ENCODE assay signal across 12 mouse cellular contexts in genomic region chr9:51927680-51928079, GRCm38 (mm10). TPM values are rescaled to one million over a fixed set of nuclear protein-coding genes. Genes with fewer than 3 reads are reported as not detected.
A peak's percentile ranks its signal among the peaks of the same experiment; 100 is the strongest.
DNase-seq lines count a peak whose midpoint lies in the region; ATAC-seq and TF ChIP-seq lines count a peak whose summit lies in the region.
"Had no signal": no experiment of that assay in that cellular context is flagged by ENCODE, and none has a peak within 500 bp of the region (broad histone marks: within the 10 kb centered on the region; RNA-seq: fewer than 3 reads in every experiment).

No protein-coding gene starts in this region.

- H3K27me3 ChIP-seq in liver, embryonic 11.5 days (replicated peaks; ENCODE audit: control insufficient read depth, insufficient read depth, low read length), result no peaks in the 10 kb centered on the region
- no peaks in the 10 kb centered on the region for H3K27me3 ChIP-seq in embryonic facial prominence, embryonic 13.5 days
- H3K27me3 ChIP-seq in limb, embryonic 12.5 days, result no peaks in the 10 kb centered on the region
- H3K27me3 ChIP-seq: forebrain, embryonic 13.5 days had no signal

- DNase-seq in gastrocnemius, adult 2 months, result no peak
- no peak for DNase-seq in gastrocnemius, postnatal 10 days
- DNase-seq in liver, embryonic 11.5 days (ENCODE audit: low spot score), result no peak
- DNase-seq in liver, result no peak
- no peak for DNase-seq in cerebellum, adult 9-10 months
- no peak for DNase-seq in adrenal gland, adult (ENCODE audit: inconsistent age in 2 of 2, low spot score in 1 of 2)
- DNase-seq: cerebellum, adult 11-12 months; lung, adult 2 months had no signal

- no peak for TF ChIP-seq CTCF in gastrocnemius, adult 2 months (IDR thresholded peaks at IDR 0.05)

- H3K4me2 ChIP-seq in liver, embryonic 11.5 days, result peak overlapping the region; percentile 9; the same call in 1 of the 2 replicates
- H3K4me2 ChIP-seq in embryonic facial prominence, embryonic 13.5 days, result peak overlapping the region; percentile 52
- peak overlapping the region; percentile 50 for H3K4me2 ChIP-seq in limb, embryonic 12.5 days
- H3K4me2 ChIP-seq: forebrain, embryonic 13.5 days had no signal

- no peak overlapping the region for H3K4me3 ChIP-seq in gastrocnemius, adult 2 months
- H3K4me3 ChIP-seq in liver, embryonic 11.5 days (ENCODE audit: low read depth, low read length), result no peak overlapping the region
- no peak overlapping the region for H3K4me3 ChIP-seq in embryonic facial prominence, embryonic 13.5 days
- H3K4me3 ChIP-seq in limb, embryonic 12.5 days (replicated peaks), result peak overlapping the region; percentile 15
- H3K4me3 ChIP-seq: forebrain, embryonic 13.5 days; myocyte had no signal

- intact Hi-C loops in gastrocnemius, adult 2 months (cut with DNase I), result no loop called here

- no peaks in the 10 kb centered on the region for H3K36me3 ChIP-seq in liver, embryonic 11.5 days (ENCODE audit: control insufficient read depth, insufficient read depth, low read length)
- H3K36me3 ChIP-seq in embryonic facial prominence, embryonic 13.5 days, result no peaks in the 10 kb centered on the region
- H3K36me3 ChIP-seq in limb, embryonic 12.5 days, result no peaks in the 10 kb centered on the region

- H3K9ac ChIP-seq in liver, embryonic 11.5 days (ENCODE audit: low read depth, low read length), result no peak overlapping the region
- peak overlapping the region; percentile 40; the same call in 1 of the 2 replicates for H3K9ac ChIP-seq in embryonic facial prominence, embryonic 13.5 days
- no peak overlapping the region for H3K9ac ChIP-seq in limb, embryonic 12.5 days (replicated peaks)
- H3K9ac ChIP-seq: forebrain, embryonic 13.5 days had no signal

- H3K9me3 ChIP-seq in liver, embryonic 11.5 days (ENCODE audit: control insufficient read depth, low read length), result no peaks in the 10 kb centered on the region
- no peaks in the 10 kb centered on the region for H3K9me3 ChIP-seq in embryonic facial prominence, embryonic 13.5 days
- no peaks in the 10 kb centered on the region for H3K9me3 ChIP-seq in limb, embryonic 12.5 days
- H3K9me3 ChIP-seq: forebrain, embryonic 13.5 days had no signal

- peak overlapping the region; percentile 40; the same call in 1 of the 2 replicates for H3K27ac ChIP-seq in gastrocnemius, adult 2 months
- H3K27ac ChIP-seq in liver, embryonic 11.5 days (ENCODE audit: low read depth, low read length), result no peak overlapping the region
- peak overlapping the region; percentile 82 for H3K27ac ChIP-seq in embryonic facial prominence, embryonic 13.5 days
- peak overlapping the region; percentile 83 for H3K27ac ChIP-seq in limb, embryonic 12.5 days
- H3K27ac ChIP-seq: forebrain, embryonic 13.5 days had no signal

- H3K4me1 ChIP-seq in liver, embryonic 11.5 days (replicated peaks; ENCODE audit: control insufficient read depth, insufficient read depth, low read length), result no peaks in the 10 kb centered on the region
- peaks cover 26% of the 10 kb centered on the region for H3K4me1 ChIP-seq in embryonic facial prominence, embryonic 13.5 days
- peaks cover 32% of the 10 kb centered on the region for H3K4me1 ChIP-seq in limb, embryonic 12.5 days (replicated peaks)
- H3K4me1 ChIP-seq: forebrain, embryonic 13.5 days had no signal

- ATAC-seq in liver, embryonic 11.5 days (replicated peaks; ENCODE audit: low FRiP score), result no peak
- ATAC-seq in embryonic facial prominence, embryonic 13.5 days (ENCODE audit: insufficient number of reproducible peaks, insufficient read depth, low FRiP score, low TSS enrichment, low read depth), result no peak
- peak; percentile 53; the same call in 1 of the 2 replicates for ATAC-seq in limb, embryonic 12.5 days (ENCODE audit: insufficient number of reproducible peaks, insufficient read depth, low FRiP score, low TSS enrichment, low read depth)
- ATAC-seq: forebrain, embryonic 13.5 days had no signal

- 67% methylated on average over 3 of the region's 3 CpGs for WGBS in liver, embryonic 11.5 days
- WGBS in embryonic facial prominence, embryonic 13.5 days, result 43% methylated on average over 3 of the region's 3 CpGs
- WGBS in limb, embryonic 12.5 days, result 7% methylated on average over 3 of the region's 3 CpGs

RNA-seq across cellular contexts. Expression of gene Fdx1, which starts 35.7 kb away (rescaled TPM):
- 10 to 100 TPM; 37.0 to 47.5 TPM for total RNA-seq in gastrocnemius, adult 2 months (2021)
- total RNA-seq in gastrocnemius, postnatal 10 days (2021), result 10 to 100 TPM; 36.9 to 43.0 TPM
- 45.2 and 50.7 TPM in 2 replicates for polyA plus RNA-seq in liver, embryonic 11.5 days (2014; fragmentation: Nextera tagmentation; extraction: Ambion mirVana)
- 56.5 and 66.5 TPM in 2 replicates for polyA plus RNA-seq in embryonic facial prominence, embryonic 13.5 days (2015; fragmentation: Nextera tagmentation; extraction: Ambion mirVana)
- 76.8 and 78.7 TPM in 2 replicates for polyA plus RNA-seq in limb, embryonic 12.5 days (2016; fragmentation: Nextera tagmentation; extraction: Ambion mirVana)
